Mouse (Mus musculus): ENCODE measurements around the gene Xrcc6. TPM values are rescaled to one million over a fixed set of nuclear protein-coding genes. Genes with fewer than 3 reads are reported as not detected.
A peak's percentile ranks its signal among the peaks of the same experiment; 100 is the strongest.

The Xrcc6 gene
- polyA plus RNA-seq, 1 experiment from 2014 or later: 46.7 TPM

DNA sequence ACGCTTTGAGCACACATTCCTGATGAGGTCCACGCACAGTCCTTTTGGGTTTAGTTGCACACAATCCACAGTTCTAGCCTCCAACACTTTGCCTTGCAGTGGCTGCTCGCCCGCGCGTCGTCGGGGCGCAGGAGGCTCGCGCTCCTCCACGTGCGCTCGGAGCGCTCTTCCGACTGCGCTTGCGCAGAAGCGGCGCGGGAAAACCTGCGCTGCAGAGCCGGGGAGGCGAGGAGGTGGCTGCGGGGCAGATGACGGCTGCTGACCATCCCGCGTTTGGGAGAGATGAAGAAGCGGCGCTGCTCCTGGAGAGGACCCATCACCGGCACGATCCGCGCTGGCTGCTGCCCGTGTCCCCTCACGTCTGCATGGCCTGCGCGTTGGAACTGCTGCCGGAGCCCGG, 82.3 kb downstream of the Xrcc6 start, which contains the start of gene Mei1:
Mei1 (plus strand) TSS at position 99 of the 400 bp plus-strand sequence.
- 26% methylated on average over 40 of the region's 40 CpGs for WGBS
- Histone ChIP-seq H3K4me1 (replicated peaks) (0 out of 2 replicates have a peak, but pooled peaks cover 4% of the 10 kb centered on the region), H3K9me3 (no peaks in the 10 kb centered on the region), H3K4me2 (peak within 1 kb of the TSS; percentile 39), H3K36me3 (no peaks in the 10 kb centered on the region), H3K9ac (no peak within 1 kb of the TSS), H3K27me3 (peaks cover 55% of the 10 kb centered on the region), H3K27ac (replicated peaks) (no peak within 1 kb of the TSS), H3K4me3 (peak within 1 kb of the TSS; percentile 13; the same call in 1 of the 2 replicates)
- ATAC-seq (ENCODE audit: low read depth): no peak

DNA sequence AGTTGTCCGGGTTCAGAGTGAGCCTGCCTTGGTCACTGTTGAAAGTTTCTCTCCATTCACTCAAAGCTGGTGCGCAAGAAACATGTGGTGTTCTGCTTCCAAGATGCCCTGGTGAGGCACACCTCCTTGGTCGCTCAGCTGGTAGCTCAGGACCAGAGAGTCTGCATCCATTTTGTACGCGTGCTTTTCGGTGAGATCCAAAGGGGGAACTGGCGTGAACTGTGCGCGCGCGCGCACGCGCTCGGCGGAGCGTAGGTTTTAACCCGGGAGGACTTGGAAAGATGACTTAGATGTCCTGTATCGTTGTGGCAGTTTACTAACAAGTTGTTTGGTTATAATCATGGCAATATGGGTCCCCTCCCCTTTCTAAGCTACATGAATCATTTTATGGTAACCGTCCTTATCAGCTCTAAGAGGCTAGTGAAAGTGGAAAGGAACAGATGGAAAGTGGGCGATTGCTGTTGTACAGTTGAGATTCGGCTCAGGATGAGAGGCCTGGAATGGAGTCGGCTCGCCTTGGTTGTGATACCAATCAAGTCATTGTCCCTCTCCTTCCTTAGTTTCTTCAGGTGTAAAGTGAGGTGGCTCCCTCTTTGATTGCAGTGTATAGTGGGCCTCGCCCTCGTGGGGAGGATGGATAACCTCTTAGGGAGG, 84.3 kb downstream of the Xrcc6 start:
- Histone ChIP-seq H3K27me3 (peaks cover 49% of the 10 kb centered on the region), H3K9ac (no peak overlapping the region), H3K4me2 (no peak overlapping the region), H3K4me3 (no peak overlapping the region), H3K4me1 (replicated peaks) (0 out of 2 replicates have a peak, but pooled peaks cover 4% of the 10 kb centered on the region), H3K36me3 (no peaks in the 10 kb centered on the region), H3K27ac (replicated peaks) (no peak overlapping the region), H3K9me3 (no peaks in the 10 kb centered on the region)
- no peak for ATAC-seq (ENCODE audit: low read depth)
- 91% methylated on average over 26 of the region's 26 CpGs for WGBS

DNA sequence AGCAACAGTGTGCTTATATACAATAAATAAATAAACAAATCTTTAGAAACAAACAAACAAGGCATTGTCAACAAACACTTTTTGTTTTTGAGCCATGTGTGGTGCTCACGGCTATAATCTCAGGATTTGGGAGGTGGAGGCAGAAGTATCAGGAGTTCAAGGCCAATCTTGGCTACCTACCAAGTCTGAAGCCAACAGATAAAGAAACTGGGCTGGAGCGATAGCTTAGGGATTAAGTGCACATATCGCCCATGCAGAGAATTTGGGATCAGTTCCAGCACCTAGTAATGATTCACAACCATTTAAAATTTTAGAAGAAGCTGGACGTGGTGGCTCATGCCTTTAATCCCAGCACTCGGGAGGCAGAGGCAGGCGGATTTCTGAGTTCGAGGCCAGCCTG, 85.9 kb downstream of the Xrcc6 start:
- Histone ChIP-seq H3K9ac (no peak overlapping the region), H3K4me2 (no peak overlapping the region), H3K4me1 (replicated peaks) (0 out of 2 replicates have a peak, but pooled peaks cover 4% of the 10 kb centered on the region), H3K27me3 (peaks cover 42% of the 10 kb centered on the region), H3K36me3 (no peaks in the 10 kb centered on the region), H3K9me3 (no peaks in the 10 kb centered on the region), H3K4me3 (no peak overlapping the region), H3K27ac (replicated peaks) (no peak overlapping the region)
- ATAC-seq (ENCODE audit: low read depth): no peak
- WGBS: 94% methylated on average over 7 of the region's 7 CpGs

DNA sequence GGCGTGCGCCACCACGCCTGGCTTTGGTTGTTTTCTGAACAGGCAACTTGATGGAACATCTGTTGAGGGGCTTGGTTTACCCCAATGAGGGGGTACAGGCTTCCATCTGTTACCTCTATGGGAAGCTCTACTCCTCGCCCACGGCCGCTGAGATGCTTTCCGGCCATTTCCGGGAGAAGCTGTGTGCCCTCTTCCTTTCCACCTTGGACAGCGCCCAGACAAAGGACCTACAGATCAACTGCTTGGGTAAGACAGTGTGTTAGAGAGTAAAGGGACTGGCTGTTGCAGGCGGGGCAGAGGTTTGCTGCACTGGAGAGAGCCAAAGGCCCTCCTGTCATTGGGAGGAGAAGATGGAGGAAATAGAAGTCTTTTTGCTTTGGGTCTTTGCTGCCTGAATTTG, 92.2 kb downstream of the Xrcc6 start:
- 64% methylated on average over 10 of the region's 10 CpGs for WGBS
- Histone ChIP-seq H3K9ac (no peak overlapping the region), H3K4me2 (no peak overlapping the region), H3K27me3 (no peaks in the 10 kb centered on the region), H3K36me3 (no peaks in the 10 kb centered on the region), H3K4me1 (replicated peaks) (no peaks in the 10 kb centered on the region), H3K27ac (replicated peaks) (no peak overlapping the region), H3K4me3 (no peak overlapping the region), H3K9me3 (no peaks in the 10 kb centered on the region)
- ATAC-seq (ENCODE audit: low read depth): no peak

DNA sequence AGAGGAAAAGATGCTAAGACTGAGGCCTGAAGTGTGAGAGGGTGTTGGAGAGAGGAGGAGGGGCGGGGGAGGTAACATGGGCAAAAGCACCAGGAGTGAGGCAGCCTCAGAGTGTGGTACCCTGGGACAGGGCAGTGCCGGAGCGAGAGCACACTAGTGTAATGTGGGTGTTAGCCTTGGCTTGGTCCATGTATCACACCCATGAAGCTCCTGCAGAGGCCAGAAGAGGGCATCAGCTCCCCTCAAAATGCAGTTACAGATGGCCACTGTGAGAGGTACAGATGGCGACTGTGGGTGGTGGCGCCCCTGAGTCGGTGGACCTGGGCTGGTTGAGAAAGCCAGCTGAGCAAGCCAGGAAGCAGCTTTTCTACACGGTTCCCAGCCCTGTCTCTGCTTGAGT, 93.5 kb downstream of the Xrcc6 start:
- H3K4me1 ChIP-seq (replicated peaks): no peaks in the 10 kb centered on the region
- no peak overlapping the region for H3K9ac ChIP-seq
- H3K4me3 ChIP-seq: no peak overlapping the region
- ATAC-seq (ENCODE audit: low read depth): no peak
- no peaks in the 10 kb centered on the region for H3K27me3 ChIP-seq
- H3K27ac ChIP-seq (replicated peaks): no peak overlapping the region
- H3K4me2 ChIP-seq: no peak overlapping the region
- H3K36me3 ChIP-seq: no peaks in the 10 kb centered on the region
- WGBS: 28% methylated on average over 7 of the region's 7 CpGs
- no peaks in the 10 kb centered on the region for H3K9me3 ChIP-seq

DNA sequence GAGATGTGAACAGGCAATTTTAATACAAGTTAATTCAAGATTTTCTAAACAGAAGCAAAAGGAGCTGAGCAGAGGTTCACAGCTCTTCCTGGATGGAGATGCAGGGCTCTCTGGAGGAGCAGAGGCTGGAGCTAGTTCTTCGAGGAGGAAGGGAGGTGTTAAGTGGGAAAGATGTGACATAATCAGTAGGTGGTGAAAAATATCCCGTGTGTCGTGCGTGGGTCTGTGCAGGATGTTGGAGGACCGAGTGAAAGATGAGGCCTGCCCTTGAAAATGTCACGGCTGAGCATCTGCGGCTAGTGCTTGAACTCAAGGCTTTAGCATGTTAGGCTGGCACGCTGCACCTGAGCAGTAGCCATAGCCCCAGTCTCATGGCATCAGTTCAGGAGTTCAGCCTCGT, 98.0 kb downstream of the Xrcc6 start:
- Histone ChIP-seq H3K36me3 (no peaks in the 10 kb centered on the region), H3K9ac (no peak overlapping the region), H3K27ac (replicated peaks) (no peak overlapping the region), H3K27me3 (no peaks in the 10 kb centered on the region), H3K9me3 (no peaks in the 10 kb centered on the region), H3K4me2 (no peak overlapping the region), H3K4me3 (no peak overlapping the region), H3K4me1 (replicated peaks) (no peaks in the 10 kb centered on the region)
- ATAC-seq (ENCODE audit: low read depth): no peak
- WGBS: 86% methylated on average over 9 of the region's 9 CpGs

DNA sequence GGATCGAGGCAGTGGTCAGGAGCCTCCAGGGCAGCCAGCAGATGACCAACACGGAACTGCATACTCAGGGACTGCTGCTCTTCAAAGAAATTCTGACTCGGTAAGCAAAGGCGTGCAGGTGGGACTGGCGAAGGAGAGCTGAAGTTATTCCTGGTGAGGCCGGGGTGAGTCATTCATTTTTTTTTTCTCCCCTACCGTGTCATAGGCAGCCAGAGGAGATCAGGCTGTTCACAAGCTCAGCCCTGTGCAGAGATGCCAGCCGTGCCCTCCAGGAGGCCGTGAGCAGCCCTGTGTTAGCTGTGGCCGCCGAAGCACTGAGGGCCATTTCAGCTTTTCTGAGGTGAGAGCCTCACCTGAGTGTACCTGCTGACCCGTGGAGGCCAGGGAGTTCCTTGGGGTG, 98.5 kb downstream of the Xrcc6 start:
- Histone ChIP-seq H3K36me3 (no peaks in the 10 kb centered on the region), H3K27me3 (no peaks in the 10 kb centered on the region), H3K9ac (no peak overlapping the region), H3K4me1 (replicated peaks) (no peaks in the 10 kb centered on the region), H3K27ac (replicated peaks) (no peak overlapping the region), H3K9me3 (no peaks in the 10 kb centered on the region), H3K4me2 (no peak overlapping the region), H3K4me3 (no peak overlapping the region)
- 83% methylated on average over 12 of the region's 12 CpGs for WGBS
- ATAC-seq (ENCODE audit: low read depth): no peak

DNA sequence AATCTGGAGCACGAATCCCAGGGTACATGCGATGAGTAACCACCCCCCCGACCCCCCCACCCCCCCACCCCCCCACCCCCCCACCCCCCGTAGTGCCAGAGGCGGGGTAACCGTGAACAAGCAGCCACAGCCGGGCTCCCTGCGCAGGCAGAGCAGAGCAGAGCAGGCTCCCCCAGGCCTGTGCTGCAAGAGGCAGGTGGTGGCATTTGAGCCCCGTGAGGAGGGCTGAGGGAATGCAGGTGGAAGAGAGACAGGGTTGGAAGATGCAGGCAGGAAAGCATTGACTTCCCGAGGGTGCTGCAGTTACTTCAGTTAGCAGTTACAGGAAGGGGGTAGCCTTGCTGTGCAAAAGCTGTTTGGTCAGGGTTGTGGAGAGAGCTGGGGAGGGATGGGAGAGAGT, 99.6 kb downstream of the Xrcc6 start:
- Histone ChIP-seq H3K9ac (no peak overlapping the region), H3K27me3 (no peaks in the 10 kb centered on the region), H3K9me3 (no peaks in the 10 kb centered on the region), H3K36me3 (no peaks in the 10 kb centered on the region), H3K27ac (replicated peaks) (no peak overlapping the region), H3K4me3 (no peak overlapping the region), H3K4me1 (replicated peaks) (no peaks in the 10 kb centered on the region), H3K4me2 (no peak overlapping the region)
- WGBS: 10% methylated on average over 10 of the region's 10 CpGs
- ATAC-seq (ENCODE audit: low read depth): no peak

Other genes starting within 250 kb of the Xrcc6 start
- 43.9 and 47.6 TPM in 2 replicates for gene Zc3h7b, start 242.8 kb upstream of the Xrcc6 start, polyA plus RNA-seq (2015; fragmentation: Nextera tagmentation; extraction: Ambion mirVana)
- 114 and 115 TPM in 2 replicates for gene Rangap1, start 242.3 kb upstream of the Xrcc6 start, polyA plus RNA-seq (2015; fragmentation: Nextera tagmentation; extraction: Ambion mirVana)
- 20.6 and 21.4 TPM in 2 replicates for gene Tef, start 185.4 kb upstream of the Xrcc6 start, polyA plus RNA-seq (2015; fragmentation: Nextera tagmentation; extraction: Ambion mirVana)
- gene Tob2, start 129.0 kb upstream of the Xrcc6 start, polyA plus RNA-seq (2015; fragmentation: Nextera tagmentation; extraction: Ambion mirVana): 13.5 and 16.5 TPM in 2 replicates
- 111 and 129 TPM in 2 replicates for gene Phf5a, start 115.9 kb upstream of the Xrcc6 start, polyA plus RNA-seq (2015; fragmentation: Nextera tagmentation; extraction: Ambion mirVana)
- gene Aco2, start 115.5 kb upstream of the Xrcc6 start, polyA plus RNA-seq (2015; fragmentation: Nextera tagmentation; extraction: Ambion mirVana): 252 and 268 TPM in 2 replicates
- 78.6 and 80.6 TPM in 2 replicates for gene Polr3h, start 61.6 kb upstream of the Xrcc6 start, polyA plus RNA-seq (2015; fragmentation: Nextera tagmentation; extraction: Ambion mirVana)
- 117 and 127 TPM in 2 replicates for gene Csdc2, start 51.1 kb upstream of the Xrcc6 start, polyA plus RNA-seq (2015; fragmentation: Nextera tagmentation; extraction: Ambion mirVana)
- gene Pmm1, start 26.9 kb upstream of the Xrcc6 start, polyA plus RNA-seq (2015; fragmentation: Nextera tagmentation; extraction: Ambion mirVana): 62.2 and 75.2 TPM in 2 replicates
- not detected in 2 replicates for gene 1700029P11Rik, start 7.3 kb upstream of the Xrcc6 start, polyA plus RNA-seq (2015; fragmentation: Nextera tagmentation; extraction: Ambion mirVana)
- 43.4 and 46.2 TPM in 2 replicates for gene Desi1, start 46.0 kb downstream of the Xrcc6 start, polyA plus RNA-seq (2015; fragmentation: Nextera tagmentation; extraction: Ambion mirVana)
- gene Snu13, start 59.8 kb downstream of the Xrcc6 start, polyA plus RNA-seq (2015; fragmentation: Nextera tagmentation; extraction: Ambion mirVana): 230 and 245 TPM in 2 replicates
- not detected in 2 replicates for gene 4930407I10Rik, start 71.3 kb downstream of the Xrcc6 start, polyA plus RNA-seq (2015; fragmentation: Nextera tagmentation; extraction: Ambion mirVana)
- gene Mei1, start 82.2 kb downstream of the Xrcc6 start, polyA plus RNA-seq (2015; fragmentation: Nextera tagmentation; extraction: Ambion mirVana): 0.04 TPM in 1 of 2 replicates, not detected in the other
- gene Ccdc134, start 140.1 kb downstream of the Xrcc6 start, polyA plus RNA-seq (2015; fragmentation: Nextera tagmentation; extraction: Ambion mirVana): 13.0 and 14.7 TPM in 2 replicates
- 184 and 189 TPM in 2 replicates for gene Srebf2, start 159.3 kb downstream of the Xrcc6 start, polyA plus RNA-seq (2015; fragmentation: Nextera tagmentation; extraction: Ambion mirVana)
- gene Shisa8, start 225.0 kb downstream of the Xrcc6 start, polyA plus RNA-seq (2015; fragmentation: Nextera tagmentation; extraction: Ambion mirVana): 0.72 and 0.82 TPM in 2 replicates
- 0.13 and 0.66 TPM in 2 replicates for gene Tnfrsf13c, start 236.5 kb downstream of the Xrcc6 start, polyA plus RNA-seq (2015; fragmentation: Nextera tagmentation; extraction: Ambion mirVana)

Measured in neural tube, embryonic 13.5 days (tissue).